Mouse (Mus musculus) brain, embryonic 18.5 days (tissue): ENCODE results near the gene Glis3.

ENCODE experiments used
- DNase-seq: peaks from one replicate; pipeline ENCODE4 v3.0.0-alpha.2; 2012; ENCODE audit warnings: low read depth, low spot score

The Glis3 gene

DNA sequence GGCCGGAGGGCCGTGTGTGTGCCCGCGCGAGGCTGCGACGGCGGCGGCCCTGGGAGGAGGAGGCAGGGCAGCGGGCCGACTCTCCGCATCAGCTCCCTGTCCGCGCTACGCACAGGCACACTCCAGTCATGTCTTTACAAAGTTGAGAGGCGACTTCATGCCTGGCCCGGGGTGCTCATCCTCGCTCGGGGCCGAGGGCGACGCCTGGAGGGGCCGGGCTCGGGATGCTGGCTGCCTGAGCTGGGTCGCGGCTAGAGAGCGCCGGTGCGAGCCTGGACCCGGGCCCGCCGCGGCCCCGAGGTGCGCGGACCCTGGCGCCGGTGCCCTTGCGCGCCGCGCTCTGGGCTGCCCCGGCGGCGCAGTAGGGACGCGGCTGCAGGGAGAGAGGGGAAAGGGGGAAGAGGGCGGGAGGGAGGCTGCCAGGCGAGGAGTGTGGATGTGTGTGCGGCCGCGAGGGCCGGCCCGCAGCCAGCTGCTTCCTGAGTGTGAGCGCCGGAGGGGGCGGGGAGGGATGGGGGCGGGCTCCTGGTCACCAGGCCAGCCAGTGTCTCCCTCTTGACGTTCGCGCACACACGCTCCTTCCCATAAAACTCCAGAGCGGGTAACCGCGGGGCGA is at the start of gene Glis3:
TSS of gene Glis3 (minus strand) at position 302 of the 616 bp plus-strand sequence.
- DNase-seq = no peak

GRCm38 (mm10) chr19:28726161-28726880 is 46.4 kb upstream of the Glis3 start:
- DNase-seq = peak; percentile 49

DNA sequence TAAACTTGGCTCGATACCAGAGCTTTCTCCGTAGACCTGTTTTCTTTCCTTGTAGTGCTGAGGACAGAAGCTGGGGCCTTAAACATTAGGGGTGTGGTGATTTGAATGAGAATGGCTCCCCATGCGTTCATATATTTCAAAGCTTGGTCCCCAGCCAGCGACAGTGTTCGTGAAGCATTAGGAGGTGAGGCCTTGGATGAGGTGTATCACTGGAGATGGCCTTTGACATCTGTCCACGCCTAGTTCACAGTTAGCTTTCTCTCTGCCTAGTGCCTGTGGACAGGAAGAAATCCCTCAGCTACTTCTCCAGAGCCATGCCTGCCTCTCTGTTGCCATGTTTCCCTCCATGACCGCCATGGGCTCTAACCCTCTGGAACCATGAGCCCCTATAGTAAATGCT is 44.8 kb upstream of the Glis3 start:
- no peak for DNase-seq

DNA sequence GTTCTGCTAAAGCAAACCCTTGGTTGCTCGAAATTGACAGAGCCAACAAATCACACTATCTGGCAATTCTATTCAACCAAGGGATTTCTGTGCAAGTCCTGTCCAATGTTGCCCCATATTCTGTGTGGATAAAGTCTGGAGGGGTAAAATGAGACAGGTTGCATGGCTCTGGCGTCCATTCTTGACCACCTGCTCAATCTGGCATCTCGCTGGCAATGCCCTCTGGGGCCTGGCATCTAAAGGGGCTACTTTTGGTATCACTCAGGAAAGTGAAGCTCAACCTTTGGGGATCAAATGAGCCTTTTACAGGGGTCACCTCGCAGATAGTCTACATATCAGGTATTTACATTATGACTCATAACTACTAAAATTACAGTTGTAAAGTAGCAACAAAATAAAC is 42.7 kb upstream of the Glis3 start:
- DNase-seq = no peak

GRCm38 (mm10) chr19:28721834-28722233 is 42.0 kb upstream of the Glis3 start:
- DNase-seq = no peak

DNA sequence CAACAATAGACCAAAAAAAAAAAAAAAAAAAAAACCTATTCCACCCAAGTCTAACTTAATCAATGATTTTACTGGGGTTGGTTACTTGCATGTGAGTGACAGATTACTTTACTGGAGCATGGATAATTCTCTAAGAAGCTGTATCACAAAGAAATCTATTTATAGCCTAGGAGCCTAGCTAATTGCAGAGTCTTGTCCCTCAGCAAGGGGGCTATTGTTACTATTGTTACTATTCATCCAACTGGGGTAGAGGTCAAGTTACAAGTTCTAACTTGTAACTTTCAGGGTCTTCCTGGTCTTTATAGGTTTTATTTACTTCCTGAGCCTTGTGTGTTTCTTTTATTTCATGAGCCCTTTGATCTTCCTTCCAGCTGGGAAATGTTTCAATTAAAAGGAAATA is 40.1 kb upstream of the Glis3 start:
- no peak for DNase-seq

DNA sequence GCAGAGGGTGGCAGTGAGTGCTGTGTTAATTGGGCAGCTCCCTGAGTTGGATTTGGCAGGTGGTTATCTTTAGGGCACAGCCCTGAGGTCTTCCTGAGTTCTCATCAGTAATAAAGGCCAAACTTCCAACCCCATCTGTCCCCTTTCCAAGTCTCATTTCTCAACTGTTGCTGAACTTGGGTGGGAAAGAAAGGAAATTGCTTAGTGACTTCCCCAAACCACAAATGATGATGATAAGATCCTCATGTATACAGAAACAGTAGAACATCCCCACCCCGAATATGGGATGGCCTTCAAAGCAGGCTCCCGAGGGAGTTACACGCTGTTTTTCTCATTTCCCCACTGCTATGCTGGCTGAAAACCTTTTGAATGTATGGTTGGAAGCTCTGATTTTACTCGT is 34.8 kb upstream of the Glis3 start:
- no peak for DNase-seq

DNA sequence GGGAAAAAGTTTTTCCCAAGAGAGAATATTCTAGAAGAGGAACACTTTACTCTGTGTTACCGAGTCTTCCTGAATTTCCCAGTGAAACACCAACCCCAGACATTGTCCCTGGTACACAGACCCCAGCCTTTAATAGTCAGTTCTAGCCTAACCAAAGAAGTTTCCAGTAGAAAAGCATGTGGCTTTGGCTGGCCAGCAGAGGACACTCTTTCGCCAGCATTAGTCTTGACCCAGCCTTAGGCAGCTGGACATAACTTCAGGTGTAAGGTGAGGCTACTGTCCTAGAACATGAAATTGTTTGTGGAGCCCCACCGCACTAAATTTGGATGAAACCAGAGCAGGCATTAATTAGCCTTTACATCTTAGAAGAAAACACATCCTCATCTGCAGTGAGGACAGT is 17.8 kb upstream of the Glis3 start:
- DNase-seq = no peak

GRCm38 (mm10) chr19:28686398-28686797 is 6.5 kb upstream of the Glis3 start:
- DNase-seq = no peak

GRCm38 (mm10) chr19:28685484-28685883 is 5.6 kb upstream of the Glis3 start:
- DNase-seq = no peak

DNA sequence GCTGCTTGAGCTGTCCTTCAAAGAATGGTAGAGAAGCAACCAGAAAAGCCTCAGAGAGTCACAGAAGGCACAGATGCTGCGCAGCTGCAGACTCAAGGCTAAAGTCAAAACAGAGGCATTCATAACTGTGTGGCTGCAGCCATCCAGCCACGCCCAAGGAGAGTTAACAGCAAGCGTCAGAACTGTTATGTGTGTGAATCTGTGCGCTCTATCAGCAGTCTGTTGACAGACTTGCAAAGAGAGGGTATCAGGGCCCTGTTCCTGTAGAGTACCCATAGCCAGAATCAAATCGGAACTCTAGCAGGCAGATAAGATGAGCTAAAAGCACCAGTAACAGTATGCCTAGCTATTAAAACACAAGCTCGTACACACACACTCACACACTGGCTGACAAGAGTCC is 4.5 kb upstream of the Glis3 start:
- DNase-seq = no peak

DNA sequence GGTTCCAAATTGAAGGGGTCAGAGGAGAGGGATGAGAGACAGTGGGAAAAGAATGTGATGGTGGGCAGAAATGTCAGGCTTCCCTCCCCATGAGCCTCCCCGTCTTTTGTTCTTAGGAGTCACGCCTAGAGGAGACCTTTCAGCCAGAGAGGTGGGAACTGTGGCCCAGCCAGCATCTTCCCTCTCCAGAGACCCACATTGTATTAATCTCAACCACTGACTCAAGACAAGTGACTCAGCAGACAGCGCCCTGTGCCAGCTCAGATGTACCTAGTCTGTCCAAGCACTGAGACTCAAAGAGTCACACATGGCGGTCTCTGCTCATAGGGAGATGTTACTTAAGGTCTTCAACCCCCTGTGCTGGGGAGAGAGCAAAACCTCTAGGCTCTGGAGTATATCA is 3.5 kb upstream of the Glis3 start:
- no peak for DNase-seq

DNA sequence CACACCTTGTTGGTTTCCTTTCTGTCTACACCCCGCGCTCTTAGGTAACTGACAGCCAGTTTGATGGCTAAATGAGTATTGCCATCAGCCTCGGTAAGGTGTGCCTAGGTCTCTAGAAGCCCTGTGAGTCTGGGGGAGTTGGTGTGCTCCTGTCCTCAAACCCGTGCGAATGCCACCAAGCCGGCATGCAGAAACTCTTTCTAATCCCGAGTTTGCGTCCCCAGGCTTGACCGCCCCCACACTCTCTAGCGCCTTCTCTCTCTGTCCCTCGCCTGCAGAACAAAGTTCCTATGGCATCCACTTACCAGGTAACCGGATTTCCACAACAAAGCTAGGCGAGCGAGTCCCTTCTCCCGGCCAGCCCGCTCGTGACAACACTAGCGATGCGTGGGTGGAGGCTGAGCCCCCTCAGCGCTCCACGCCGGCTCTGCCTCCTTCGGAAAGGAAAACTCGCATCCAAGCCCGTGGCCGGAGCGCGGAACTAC is 544 bp downstream of the Glis3 start:
- DNase-seq = no peak

GRCm38 (mm10) chr19:28678646-28679270 is 1.1 kb downstream of the Glis3 start:
- DNase-seq = no peak

- DNase-seq = no peak
These were observed 2.0 kb downstream of the Glis3 start for GRCm38 (mm10) chr19:28677728-28678438.

DNA sequence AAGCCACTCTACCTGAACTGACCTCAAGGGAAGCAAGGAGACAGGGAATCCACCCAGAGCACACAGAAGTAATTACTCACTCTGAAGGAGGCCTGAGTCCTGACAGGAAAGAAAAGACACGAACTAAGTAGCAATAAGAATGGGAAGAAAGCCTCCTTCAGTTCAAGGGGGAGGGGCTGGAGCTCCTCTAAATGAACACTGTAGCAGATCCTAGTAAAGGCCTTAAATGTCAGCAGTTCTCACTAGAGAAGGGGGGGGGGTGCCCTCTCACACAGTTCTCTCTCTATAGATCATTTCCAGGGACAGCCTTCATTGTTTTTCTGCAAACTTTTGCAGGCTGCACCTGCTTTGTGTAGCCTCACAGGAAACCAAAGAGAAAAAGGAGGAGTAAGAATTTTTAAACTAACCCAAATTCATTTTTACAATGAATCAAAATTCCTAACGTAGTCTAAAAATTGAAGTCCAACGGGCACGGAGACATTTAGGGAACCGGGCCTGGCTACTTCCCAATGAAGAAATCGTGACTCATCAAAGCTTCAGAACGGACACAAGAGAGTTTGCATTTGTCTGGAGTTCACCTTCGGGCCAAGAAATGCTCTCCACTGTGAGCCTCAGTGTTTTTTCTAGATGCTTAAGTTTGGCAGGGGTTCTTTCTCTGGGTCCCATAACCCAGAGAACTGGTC is 2.7 kb downstream of the Glis3 start:
- DNase-seq = no peak

DNA sequence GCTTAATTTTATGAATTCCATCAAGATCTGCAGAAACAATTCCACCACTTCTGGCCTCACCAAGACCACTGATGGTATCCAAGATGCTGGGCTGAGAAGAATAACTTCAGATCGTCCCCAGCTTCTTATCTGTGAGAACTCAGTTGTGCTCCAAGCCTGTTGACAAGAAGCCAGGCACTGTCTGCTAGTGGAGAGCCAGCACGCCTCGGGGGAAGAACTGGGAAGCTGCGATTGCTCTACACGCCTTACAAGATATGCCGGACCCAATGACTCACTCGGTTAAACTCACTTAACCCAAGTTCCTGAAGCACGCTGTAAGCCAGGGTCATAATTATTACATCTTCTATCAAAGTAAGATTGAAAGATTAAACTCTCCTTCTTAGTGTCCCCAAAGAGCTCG is 16.1 kb downstream of the Glis3 start:
- DNase-seq = no peak

DNA sequence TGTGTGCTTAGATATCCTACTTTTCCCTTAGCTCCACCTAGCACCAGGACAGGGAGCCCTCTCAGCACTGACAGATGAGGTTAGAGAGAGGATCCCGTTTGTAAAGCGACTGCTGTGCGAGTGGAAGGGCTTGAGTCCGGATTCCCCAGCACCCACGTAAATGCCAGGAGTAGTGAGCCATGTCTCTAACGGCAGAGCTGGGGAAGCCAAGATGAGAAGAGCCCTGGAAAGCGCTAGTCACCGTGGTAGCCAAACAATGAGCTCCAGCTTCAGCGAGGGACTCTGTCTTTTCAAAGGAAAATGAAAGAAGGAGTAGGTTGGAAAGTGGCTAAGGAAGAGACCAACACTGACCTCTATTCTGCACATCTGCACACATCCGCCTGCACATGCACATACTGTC is 16.7 kb downstream of the Glis3 start:
- no peak for DNase-seq

DNA sequence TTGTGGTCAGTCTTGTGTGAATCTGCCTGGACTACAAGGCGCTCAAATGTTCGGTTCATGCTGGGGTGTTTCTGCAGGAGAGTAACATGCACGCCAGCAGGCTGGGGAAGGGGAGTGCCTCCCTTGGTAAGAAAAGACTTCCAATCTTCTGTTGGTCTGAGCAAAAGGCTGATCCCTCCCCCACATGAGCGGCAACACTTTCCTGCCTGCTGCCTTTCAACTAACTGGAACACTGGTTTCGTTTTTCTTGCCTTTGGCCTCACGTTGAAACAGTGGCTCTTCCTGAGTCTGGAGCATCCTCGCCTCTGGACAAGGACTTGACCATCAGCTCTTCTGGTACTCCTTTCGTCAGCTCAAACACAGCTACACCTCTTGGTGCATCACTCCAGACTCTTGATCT is 17.4 kb downstream of the Glis3 start:
- DNase-seq = no peak

DNA sequence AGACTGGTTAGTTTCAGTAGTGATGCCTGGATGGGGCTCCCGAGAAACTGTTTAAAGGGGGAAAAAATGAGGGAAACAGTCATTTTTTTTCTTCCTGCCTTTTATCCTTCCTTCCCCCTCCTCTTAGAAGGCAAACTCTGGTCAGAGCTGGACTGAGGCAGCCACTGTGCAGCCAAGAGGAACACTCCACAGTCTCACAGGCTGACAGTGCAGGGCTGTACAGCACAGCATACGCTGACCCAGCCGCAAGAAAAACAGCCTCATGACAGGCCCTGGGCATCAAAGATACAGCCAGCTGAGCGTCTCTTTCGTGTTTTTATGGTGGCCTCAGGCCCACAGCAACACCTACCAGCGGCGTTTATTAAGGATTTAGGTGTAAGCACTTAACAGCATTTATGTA is 19.0 kb downstream of the Glis3 start:
- no peak for DNase-seq

DNA sequence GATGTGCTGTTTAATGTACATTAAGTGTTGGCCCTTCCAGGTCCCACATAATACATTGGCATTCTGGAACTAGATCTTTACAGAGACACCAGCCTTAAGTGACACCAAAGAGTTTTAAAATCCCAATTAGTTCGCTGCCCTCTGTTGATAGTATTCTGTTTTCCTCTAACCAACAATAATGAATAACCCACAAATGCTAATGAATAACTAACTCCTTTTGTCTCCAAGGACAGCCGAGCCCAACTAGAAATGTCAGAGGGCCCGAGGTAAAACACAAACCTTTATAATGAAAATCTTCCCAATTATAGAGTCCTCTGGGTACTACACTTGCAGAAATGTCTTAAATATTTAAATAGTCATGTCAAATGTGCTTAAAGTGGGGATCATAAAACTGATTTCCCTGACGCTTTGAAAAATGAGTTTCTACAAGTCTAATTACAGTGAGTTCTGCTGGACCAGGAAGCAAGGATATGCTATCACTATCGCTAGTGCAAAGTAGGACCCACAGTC is 22.1 kb downstream of the Glis3 start:
- DNase-seq = no peak

DNA sequence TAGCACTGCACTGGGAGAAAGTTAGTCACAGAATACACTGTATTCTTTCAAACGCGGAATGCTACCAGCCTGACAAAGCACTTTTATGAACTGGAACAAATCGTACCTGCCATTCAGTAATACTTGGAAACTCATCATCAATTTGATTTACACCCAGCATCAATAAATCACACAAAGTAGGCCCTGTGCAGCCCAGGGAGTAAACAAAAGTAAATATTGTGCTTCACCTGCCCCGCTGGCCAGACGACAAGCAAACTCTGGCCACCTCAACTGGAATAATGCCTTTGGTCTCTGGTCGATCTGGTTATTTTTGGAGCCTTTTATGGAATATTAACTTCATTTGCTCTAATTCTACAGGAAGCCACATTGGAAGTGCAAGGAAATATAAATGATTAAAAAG is 23.0 kb downstream of the Glis3 start:
- no peak for DNase-seq
